Mouse (Mus musculus) brain, embryonic 14.5 days (tissue): ENCODE data around the gene Slc43a2.

Experiments
- CTCF ChIP-seq: fragments of 200-500 bp; IDR thresholded peaks from 2 replicates; pipeline ENCODE4 v1.5.1; 2012; ENCODE audit warnings: inconsistent platforms, mild to moderate bottlenecking, moderate library complexity, borderline replicate concordance; ENCODE audit not compliant: insufficient read depth, insufficient read length; ENCODE audit errors: extremely low read depth
- POLR2A ChIP-seq: fragments of 200-500 bp; IDR thresholded peaks from 2 replicates; pipeline ENCODE4 v1.6.1; 2012; ENCODE audit warnings: mild to moderate bottlenecking, inconsistent platforms, borderline replicate concordance; ENCODE audit not compliant: poor library complexity, insufficient read depth, insufficient read length, severe bottlenecking; ENCODE audit errors: extremely low read depth

GRCm38 (mm10) chr11:75529771-75530170 lies 1.7 kb upstream of the Slc43a2 start:
- TF ChIP-seq CTCF = no peak
- TF ChIP-seq POLR2A = no peak
